Mouse (Mus musculus) liver, embryonic 14.5 days (tissue): ENCODE measurements around the gene Mecom.

Source experiments
- CTCF ChIP-seq: IDR thresholded peaks from 2 replicates; pipeline ENCODE4 v1.5.1; 2016; ENCODE audit warnings: antibody characterized with exemption, low read depth, control low read depth
- EP300 ChIP-seq: IDR thresholded peaks from 2 replicates; pipeline ENCODE4 v1.6.1; 2016; ENCODE audit warnings: antibody characterized with exemption, low read depth

DNA sequence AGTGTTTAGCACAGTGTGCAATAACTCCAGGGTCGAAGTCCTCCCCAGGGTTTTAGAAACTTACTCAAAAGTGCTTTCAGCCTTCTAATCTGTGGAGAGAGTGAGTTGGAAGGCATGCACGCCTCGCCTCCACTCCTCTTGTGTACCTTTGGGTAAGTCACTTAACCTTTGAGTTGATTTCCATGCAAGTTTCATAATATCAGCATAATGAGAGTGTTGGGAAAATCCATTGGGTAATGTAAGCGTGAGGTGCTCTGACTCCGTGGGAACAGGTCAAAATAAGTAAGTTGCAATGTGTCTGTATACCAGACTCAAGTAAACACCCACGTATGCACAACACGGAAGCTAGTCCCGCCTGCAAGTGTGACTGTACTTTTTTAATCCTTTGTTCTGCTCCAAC is 528.4 kb downstream of the Mecom start:
- no peak for TF ChIP-seq CTCF
- TF ChIP-seq EP300, result no peak
